Mouse (Mus musculus) stomach, embryonic 14.5 days (tissue): ENCODE results near the gene Fam228b. TPM values are rescaled to one million over a fixed set of nuclear protein-coding genes. Genes with fewer than 3 reads are reported as not detected.
"Not testable (repeated sequence)": the region's sequence is repeated elsewhere in the genome, so short reads cannot be mapped to it uniquely, and the experiment has no call there.

Source experiments
- ATAC-seq: fragments of 200-750 bp; cut with Nextera tagmentation; 2 replicates; pipeline ENCODE4 v1.8.0; 2017; ENCODE audit warnings: low read depth, moderate TSS enrichment; ENCODE audit not compliant: insufficient number of reproducible peaks, insufficient read depth, low FRiP score
- H3K27ac ChIP-seq: fragments of 300-500 bp; sonication (generic); 2 replicates; pipeline ENCODE4 v1.5.1; 2014; ENCODE audit warnings: mild to moderate bottlenecking, low read length, moderate library complexity, mixed read lengths
- H3K27me3 ChIP-seq: fragments of 300-500 bp; sonication (generic); 2 replicates; pipeline ENCODE4 v1.6.1; 2014; ENCODE audit warnings: low read length, control low read depth, mixed read lengths; ENCODE audit not compliant: control insufficient read depth, insufficient read depth
- H3K36me3 ChIP-seq: fragments of 300-500 bp; sonication (generic); 2 replicates; pipeline ENCODE4 v1.6.1; 2014; ENCODE audit warnings: mild to moderate bottlenecking, control low read depth, low read length, moderate library complexity, mixed read lengths; ENCODE audit not compliant: control insufficient read depth, insufficient read depth
- H3K4me1 ChIP-seq: fragments of 300-500 bp; sonication (generic); 2 replicates; pipeline ENCODE4 v1.6.1; 2014; ENCODE audit warnings: low read length, control low read depth, mixed read lengths; ENCODE audit not compliant: control insufficient read depth, insufficient read depth
- H3K4me2 ChIP-seq: fragments of 300-500 bp; sonication (generic); replicated peaks from 2 replicates; pipeline ENCODE4 v1.6.1; 2014; ENCODE audit warnings: low read depth, low read length, control low read depth
- H3K4me3 ChIP-seq: fragments of 300-500 bp; sonication (generic); 2 replicates; pipeline ENCODE4 v1.5.1; 2014; ENCODE audit warnings: low read depth, low read length, control low read depth
- H3K9ac ChIP-seq: fragments of 300-500 bp; sonication (generic); replicated peaks from 2 replicates; pipeline ENCODE4 v1.6.1; 2014; ENCODE audit warnings: low read depth, mild to moderate bottlenecking, control low read depth, low read length, moderate library complexity, mixed read lengths
- H3K9me3 ChIP-seq: fragments of 300-500 bp; sonication (generic); 2 replicates; pipeline ENCODE4 v1.6.1; 2016; ENCODE audit warnings: low read depth, low read length, control low read depth; ENCODE audit not compliant: control insufficient read depth
- WGBS: fragments of 180-500 bp; shearing (Covaris S2); extraction: QIAGEN DNeasy Blood & Tissue Kit; methylation state at CpG from one replicate; pipeline ENCODE4 v1.1.7; 2014; 5-methylcytosine and 5-hydroxymethylcytosine counted together
- polyA plus RNA-seq: library from polyadenylated mRNA; unstranded; fragments of >200 nt; fragmentation: Nextera tagmentation; extraction: Ambion mirVana; gene quantifications from 2 replicates; pipeline ENCODE4 v1.2.1, GENCODE M21; 2014

Gene Fam228b
- polyA plus RNA-seq = 3.2 and 4.1 TPM in 2 replicates

- H3K27ac ChIP-seq = peak within 1 kb of the TSS; percentile 84
- WGBS = 3% methylated on average over 61 of the region's 61 CpGs
- no peaks in the 10 kb centered on the region for H3K9me3 ChIP-seq
- peak within 1 kb of the TSS; percentile 49 for H3K4me3 ChIP-seq
- H3K9ac ChIP-seq = peak within 1 kb of the TSS; percentile 66
- H3K36me3 ChIP-seq = no peaks in the 10 kb centered on the region
- peak within 1 kb of the TSS; percentile 47 for H3K4me2 ChIP-seq
- peak; percentile 99 for ATAC-seq
- H3K27me3 ChIP-seq = no peaks in the 10 kb centered on the region
- no peaks in the 10 kb centered on the region for H3K4me1 ChIP-seq
These were observed at the start of gene Fam228b, which contains the start of gene Pfn4 for GRCm38 (mm10) chr12:4768492-4769332. Gene Fam228b, minus strand, starts transcription at chr12:4769267. Gene Pfn4, plus strand, starts transcription at chr12:4769022.

- Histone ChIP-seq H3K27me3 (no peaks in the 10 kb centered on the region), H3K4me1 (peaks cover 4% of the 10 kb centered on the region; the same call in 1 of the 2 replicates), H3K4me2 (peak within 1 kb of the TSS; percentile 68), H3K4me3 (peak within 1 kb of the TSS; percentile 87), H3K36me3 (peaks cover 17% of the 10 kb centered on the region), H3K9me3 (no peaks in the 10 kb centered on the region), H3K27ac (peak within 1 kb of the TSS; percentile 88), H3K9ac (peak within 1 kb of the TSS; percentile 63)
- under 1% methylated on average over 49 of the region's 49 CpGs for WGBS
- ATAC-seq = peak; percentile 97
These were observed 48.5 kb upstream of the Fam228b start, which contains the start of gene Sf3b6 for GRCm38 (mm10) chr12:4817361-4818101. Gene Sf3b6, plus strand, starts transcription at chr12:4817544.

- peak overlapping the region; percentile 88 for H3K27ac ChIP-seq
- peak overlapping the region; percentile 87 for H3K4me3 ChIP-seq
- peak overlapping the region; percentile 63 for H3K9ac ChIP-seq
- no peaks in the 10 kb centered on the region for H3K9me3 ChIP-seq
- no peaks in the 10 kb centered on the region for H3K27me3 ChIP-seq
- peak overlapping the region; percentile 68 for H3K4me2 ChIP-seq
- peaks cover 4% of the 10 kb centered on the region; the same call in 1 of the 2 replicates for H3K4me1 ChIP-seq
- ATAC-seq = no peak; the same call in 1 of the 2 replicates
- H3K36me3 ChIP-seq = peaks cover 11% of the 10 kb centered on the region
- 8% methylated on average over 24 of the region's 24 CpGs for WGBS
These were observed 47.8 kb upstream of the Fam228b start for GRCm38 (mm10) chr12:4816680-4817360.

- Histone ChIP-seq H3K9ac (no peak overlapping the region), H3K4me2 (no peak overlapping the region), H3K9me3 (peaks cover 4% of the 10 kb centered on the region; the same call in 1 of the 2 replicates), H3K27ac (no peak overlapping the region), H3K4me3 (no peak overlapping the region), H3K36me3 (no peaks in the 10 kb centered on the region), H3K27me3 (no peaks in the 10 kb centered on the region), H3K4me1 (peaks cover 3% of the 10 kb centered on the region; the same call in 1 of the 2 replicates)
- ATAC-seq = no peak
- 84% methylated on average over 4 of the region's 4 CpGs for WGBS
These were observed 44.6 kb upstream of the Fam228b start for GRCm38 (mm10) chr12:4813636-4814035.

- Histone ChIP-seq H3K36me3 (no peaks in the 10 kb centered on the region), H3K4me3 (no peak overlapping the region), H3K9me3 (peaks cover 4% of the 10 kb centered on the region; the same call in 1 of the 2 replicates), H3K4me1 (no peaks in the 10 kb centered on the region), H3K27ac (no peak overlapping the region), H3K9ac (no peak overlapping the region), H3K27me3 (no peaks in the 10 kb centered on the region), H3K4me2 (no peak overlapping the region)
- ATAC-seq = no peak
- WGBS = 28% methylated on average over 3 of the region's 3 CpGs
These were observed 42.6 kb upstream of the Fam228b start for GRCm38 (mm10) chr12:4811705-4812104.

GRCm38 (mm10) chr12:4811036-4811435 is 42.0 kb upstream of the Fam228b start:
- 71% methylated on average over 4 of the region's 4 CpGs for WGBS
- no peak overlapping the region for H3K27ac ChIP-seq

GRCm38 (mm10) chr12:4797471-4797870 is 28.4 kb upstream of the Fam228b start:
- not testable (repeated sequence) for ATAC-seq, H3K4me2 ChIP-seq, H3K27me3 ChIP-seq, H3K9ac ChIP-seq, H3K27ac ChIP-seq, H3K9me3 ChIP-seq, H3K4me3 ChIP-seq, H3K36me3 ChIP-seq, H3K4me1 ChIP-seq
- 60% methylated on average over 6 of the region's 6 CpGs for WGBS

More at GRCm38 (mm10) chr12:4811036-4811435, 42.0 kb upstream of the Fam228b start:
- no peaks in the 10 kb centered on the region for H3K36me3 ChIP-seq
- no peak overlapping the region for H3K4me2 ChIP-seq
- no peaks in the 10 kb centered on the region for H3K27me3 ChIP-seq
- no peak overlapping the region for H3K4me3 ChIP-seq
- no peak for ATAC-seq
- H3K9me3 ChIP-seq = peaks cover 4% of the 10 kb centered on the region; the same call in 1 of the 2 replicates
- no peaks in the 10 kb centered on the region for H3K4me1 ChIP-seq
- H3K9ac ChIP-seq = no peak overlapping the region

GRCm38 (mm10) chr12:4793718-4794117 is 24.7 kb upstream of the Fam228b start:
- H3K4me1 ChIP-seq = no peaks in the 10 kb centered on the region
- H3K4me2 ChIP-seq = no peak overlapping the region
- H3K9me3 ChIP-seq = no peaks in the 10 kb centered on the region
- H3K27me3 ChIP-seq = no peaks in the 10 kb centered on the region
- no peaks in the 10 kb centered on the region for H3K36me3 ChIP-seq
- no peak for ATAC-seq
- H3K27ac ChIP-seq = no peak overlapping the region
- H3K9ac ChIP-seq = no peak overlapping the region
- 76% methylated on average over 1 of the region's 1 CpGs for WGBS
- H3K4me3 ChIP-seq = no peak overlapping the region
